Mouse (Mus musculus) liver, embryonic 12.5 days (tissue): ENCODE results near the gene Mogs. TPM values are rescaled to one million over a fixed set of nuclear protein-coding genes. Genes with fewer than 3 reads are reported as not detected.
A peak's percentile ranks its signal among the peaks of the same experiment; 100 is the strongest.

Experiments used
- ATAC-seq: fragments of 200-750 bp; cut with Nextera tagmentation; 2 replicates; pipeline ENCODE4 v1.8.0; 2017; ENCODE audit warnings: moderate number of reproducible peaks, mild to moderate bottlenecking, moderate library complexity
- H3K27ac ChIP-seq: fragments of 300-500 bp; sonication (generic); 2 replicates; pipeline ENCODE4 v1.5.1; 2016; ENCODE audit warnings: mild to moderate bottlenecking
- H3K27me3 ChIP-seq: fragments of 300-500 bp; sonication (generic); replicated peaks from 2 replicates; pipeline ENCODE4 v1.6.1; 2016; ENCODE audit warnings: mild to moderate bottlenecking, moderate library complexity
- H3K36me3 ChIP-seq: fragments of 300-500 bp; sonication (generic); 2 replicates; pipeline ENCODE4 v1.6.1; 2016; ENCODE audit warnings: mild to moderate bottlenecking, moderate library complexity
- H3K4me1 ChIP-seq: fragments of 300-500 bp; sonication (generic); 2 replicates; pipeline ENCODE4 v1.6.1; 2016
- H3K4me2 ChIP-seq: fragments of 300-500 bp; sonication (generic); 2 replicates; pipeline ENCODE4 v1.6.1; 2016; ENCODE audit warnings: mild to moderate bottlenecking, moderate library complexity
- H3K4me3 ChIP-seq: fragments of 300-500 bp; sonication (generic); 2 replicates; pipeline ENCODE4 v1.5.1; 2016; ENCODE audit warnings: mild to moderate bottlenecking, moderate library complexity
- H3K9ac ChIP-seq: fragments of 300-500 bp; sonication (generic); 2 replicates; pipeline ENCODE4 v1.6.1; 2016; ENCODE audit warnings: mild to moderate bottlenecking, moderate library complexity
- H3K9me3 ChIP-seq: fragments of 300-500 bp; sonication (generic); replicated peaks from 2 replicates; pipeline ENCODE4 v1.6.1; 2016; ENCODE audit warnings: mild to moderate bottlenecking, moderate library complexity
- WGBS: fragments of 180-500 bp; shearing (Covaris S2); methylation state at CpG from one replicate; pipeline ENCODE4 v1.1.7; 2016; ENCODE audit not compliant: insufficient replicate concordance; 5-methylcytosine and 5-hydroxymethylcytosine counted together
- microRNA counts: library from miRNA; unstranded; fragments of <30 nt; microRNA quantifications from one replicate; lab custom pipeline; 2017
- microRNA-seq: library from miRNA; unstranded; fragments of <30 nt; microRNA quantifications from one replicate; pipeline ENCODE4, GENCODE M21; 2017
- polyA plus RNA-seq: library from polyadenylated mRNA; unstranded; fragments of >200 nt; fragmentation: Nextera tagmentation; extraction: Ambion mirVana; gene quantifications from 2 replicates; pipeline ENCODE4 v1.2.1, GENCODE M21; 2016

Mogs gene
- polyA plus RNA-seq, 1 experiment from 2014 or later = 86.9 TPM

- Histone ChIP-seq H3K9ac (no peak overlapping the region), H3K4me1 (peaks cover 35% of the 10 kb centered on the region), H3K27me3 (peaks cover 46% of the 10 kb centered on the region), H3K27ac (no peak overlapping the region), H3K36me3 (no peaks in the 10 kb centered on the region), H3K9me3 (no peaks in the 10 kb centered on the region), H3K4me2 (peak overlapping the region; percentile 68), H3K4me3 (peak overlapping the region; percentile 42)
- WGBS = 2% methylated on average over 8 of the region's 8 CpGs
- no peak for ATAC-seq
Measured at GRCm38 (mm10) chr6:83162701-83163100, 47.4 kb downstream of the Mogs start.

- peak; percentile 11; the same call in 1 of the 2 replicates for ATAC-seq
- H3K27me3 ChIP-seq = peaks cover 34% of the 10 kb centered on the region
- H3K4me2 ChIP-seq = peak overlapping the region; percentile 78
- 0 out of 2 replicates have a peak, but pooled peaks cover 3% of the 10 kb centered on the region for H3K36me3 ChIP-seq
- peak overlapping the region; percentile 88 for H3K4me3 ChIP-seq
- H3K4me1 ChIP-seq = peaks cover 56% of the 10 kb centered on the region
- H3K9ac ChIP-seq = peak overlapping the region; percentile 93
- H3K27ac ChIP-seq = peak overlapping the region; percentile 81
- H3K9me3 ChIP-seq = no peaks in the 10 kb centered on the region
- 6% methylated on average over 6 of the region's 6 CpGs for WGBS
Measured at GRCm38 (mm10) chr6:83165026-83165606, 49.8 kb downstream of the Mogs start.

- Histone ChIP-seq H3K36me3 (0 out of 2 replicates have a peak, but pooled peaks cover 3% of the 10 kb centered on the region), H3K4me3 (peak within 1 kb of the TSS; percentile 88), H3K27ac (peak within 1 kb of the TSS; percentile 81), H3K4me2 (peak within 1 kb of the TSS; percentile 78), H3K27me3 (peaks cover 28% of the 10 kb centered on the region), H3K9ac (peak within 1 kb of the TSS; percentile 93), H3K9me3 (no peaks in the 10 kb centered on the region), H3K4me1 (peaks cover 56% of the 10 kb centered on the region)
- ATAC-seq = peak; percentile 87
- WGBS = under 1% methylated on average over 57 of the region's 58 CpGs
Measured at GRCm38 (mm10) chr6:83165607-83166242, 50.4 kb downstream of the Mogs start, which contains the start of gene Dctn1. Dctn1 (plus strand) TSS chr6:83165920.

- peak; percentile 5 for ATAC-seq
- WGBS = under 1% methylated on average over 12 of the region's 12 CpGs
Measured at GRCm38 (mm10) chr6:83166243-83166630, 50.9 kb downstream of the Mogs start.

More at GRCm38 (mm10) chr6:83166243-83166630, 50.9 kb downstream of the Mogs start:
- no peaks in the 10 kb centered on the region for H3K9me3 ChIP-seq
- 0 out of 2 replicates have a peak, but pooled peaks cover 3% of the 10 kb centered on the region for H3K36me3 ChIP-seq
- peak overlapping the region; percentile 81 for H3K27ac ChIP-seq
- H3K4me2 ChIP-seq = peak overlapping the region; percentile 78
- peak overlapping the region; percentile 93 for H3K9ac ChIP-seq
- H3K27me3 ChIP-seq = peaks cover 22% of the 10 kb centered on the region
- peak overlapping the region; percentile 88 for H3K4me3 ChIP-seq
- H3K4me1 ChIP-seq = peaks cover 56% of the 10 kb centered on the region

MicroRNAs within 50 kb of the gene (microRNA counts, 519-probe panel; counts per million panel counts)
- microRNA mmu-miR-3470a+mmu-miR-3470b (lab: Ali Mortazavi, UCI) = 582 counts per million, percentile 70 among the panel's probes with 10 or more counts

Small RNA genes within 50 kb of the gene (microRNA-seq; reads per million reads assigned to microRNA genes)
- gene Mir3470a = not detected

Other genes starting within 250 kb of the Mogs start
- 0.16 and 0.19 TPM in 2 replicates for gene Sema4f, start 175.7 kb upstream of the Mogs start, polyA plus RNA-seq
- 8.8 and 10.1 TPM in 2 replicates for gene M1ap, start 168.6 kb upstream of the Mogs start, polyA plus RNA-seq
- gene Dok1, start 82.0 kb upstream of the Mogs start, polyA plus RNA-seq = 22.2 and 22.6 TPM in 2 replicates
- gene Loxl3, start 81.3 kb upstream of the Mogs start, polyA plus RNA-seq = 3.1 and 3.2 TPM in 2 replicates
- 215 and 233 TPM in 2 replicates for gene Aup1, start 61.0 kb upstream of the Mogs start, polyA plus RNA-seq
- gene Htra2, start 60.2 kb upstream of the Mogs start, polyA plus RNA-seq = 147 and 154 TPM in 2 replicates
- gene Dqx1, start 57.7 kb upstream of the Mogs start, polyA plus RNA-seq = 5.0 and 5.4 TPM in 2 replicates
- gene Tlx2, start 45.2 kb upstream of the Mogs start, polyA plus RNA-seq = 0.11 and 0.42 TPM in 2 replicates
- gene Pcgf1, start 37.6 kb upstream of the Mogs start, polyA plus RNA-seq = 20.8 and 23.3 TPM in 2 replicates
- 0.25 and 0.44 TPM in 2 replicates for gene Lbx2, start 29.1 kb upstream of the Mogs start, polyA plus RNA-seq
- 1.5 and 1.9 TPM in 2 replicates for gene Ccdc142, start 13.9 kb upstream of the Mogs start, polyA plus RNA-seq
- 2.3 TPM in 2 replicates for gene Gm42688, start 13.9 kb upstream of the Mogs start, polyA plus RNA-seq
- 101 and 105 TPM in 2 replicates for gene Mrpl53, start 6.5 kb upstream of the Mogs start, polyA plus RNA-seq
- gene Wbp1, start 6.1 kb downstream of the Mogs start, polyA plus RNA-seq = 35.0 and 37.9 TPM in 2 replicates
- gene Ino80b, start 9.9 kb downstream of the Mogs start, polyA plus RNA-seq = 12.1 and 13.0 TPM in 2 replicates
- gene Rtkn, start 20.0 kb downstream of the Mogs start, polyA plus RNA-seq = 11.8 and 12.6 TPM in 2 replicates
- gene Wdr54, start 40.9 kb downstream of the Mogs start, polyA plus RNA-seq = 0.81 and 1.1 TPM in 2 replicates
- gene 1700003E16Rik, start 40.9 kb downstream of the Mogs start, polyA plus RNA-seq = 0.19 and 0.35 TPM in 2 replicates
- gene Dctn1, start 50.4 kb downstream of the Mogs start, polyA plus RNA-seq = 46.9 and 48.2 TPM in 2 replicates
- 1.2 and 1.3 TPM in 2 replicates for gene Slc4a5, start 104.3 kb downstream of the Mogs start, polyA plus RNA-seq
- gene Mthfd2, start 210.4 kb downstream of the Mogs start, polyA plus RNA-seq = 112 and 114 TPM in 2 replicates
- 58.6 and 59.9 TPM in 2 replicates for gene Mob1a, start 210.5 kb downstream of the Mogs start, polyA plus RNA-seq
- 314 and 322 TPM in 2 replicates for gene Bola3, start 233.7 kb downstream of the Mogs start, polyA plus RNA-seq